Mouse (Mus musculus) myocyte (in vitro differentiated cells): ENCODE results near the gene Cenpp. TPM values are rescaled to one million over a fixed set of nuclear protein-coding genes. Genes with fewer than 3 reads are reported as not detected.

Experiments used
- H3K27me3 ChIP-seq: one replicate; pipeline ENCODE4 v1.6.1; 2011; ENCODE audit not compliant: control insufficient read depth, insufficient read depth, insufficient read length
- H3K36me3 ChIP-seq: one replicate; pipeline ENCODE4 v1.6.1; 2011; ENCODE audit not compliant: control insufficient read depth, insufficient read depth
- H3K4me2 ChIP-seq: one replicate; pipeline ENCODE4 v1.6.1; 2011; ENCODE audit warnings: low read depth, control low read depth
- H3K4me3 ChIP-seq: one replicate; pipeline ENCODE4 v1.5.1; 2011; ENCODE audit warnings: mild to moderate bottlenecking, control low read depth, moderate library complexity
- H3K79me2 ChIP-seq: one replicate; pipeline ENCODE4 v1.6.1; 2011; ENCODE audit not compliant: control insufficient read depth, insufficient read depth
- H3ac ChIP-seq: one replicate; pipeline ENCODE4 v1.6.1; 2011; ENCODE audit not compliant: control insufficient read depth, insufficient read length
- CEBPB ChIP-seq: IDR thresholded peaks from 2 replicates; pipeline ENCODE4 v1.6.1; 2011; ENCODE audit warnings: mild to moderate bottlenecking, moderate library complexity; ENCODE audit not compliant: poor library complexity, insufficient read depth, severe bottlenecking
- E2F4 ChIP-seq: IDR thresholded peaks from one replicate; pipeline ENCODE4 v1.6.1; 2011; ENCODE audit warnings: mild to moderate bottlenecking, control low read depth, moderate library complexity; ENCODE audit not compliant: insufficient read depth
- MAX ChIP-seq: IDR thresholded peaks from one replicate; pipeline ENCODE4 v1.6.1; 2011; ENCODE audit warnings: low read depth, mild to moderate bottlenecking, control low read depth
- MYOD1 ChIP-seq, 3 experiments: IDR thresholded peaks; one replicate each; pipeline ENCODE4 v1.6.1; 2011; ENCODE audit warnings: control low read depth in 2 of 3, low read depth in 2 of 3, mild to moderate bottlenecking in 2 of 3, moderate library complexity in 1 of 3; ENCODE audit not compliant: insufficient read length in 2 of 3, control insufficient read depth in 1 of 3
- MYOG ChIP-seq, 3 experiments: IDR thresholded peaks; one replicate each; pipeline ENCODE4 v1.6.1; 2011; ENCODE audit warnings: control low read depth in 2 of 3, low read depth in 2 of 3, mild to moderate bottlenecking in 2 of 3; ENCODE audit not compliant: insufficient read length in 2 of 3, control insufficient read depth in 1 of 3, insufficient read depth in 1 of 3
- POLR2A ChIP-seq: IDR thresholded peaks from one replicate; pipeline ENCODE4 v1.6.1; 2011; ENCODE audit warnings: low read depth, mild to moderate bottlenecking, control low read depth, moderate library complexity; ENCODE audit not compliant: insufficient read length
- POLR2AphosphoS2 ChIP-seq: IDR thresholded peaks from one replicate; pipeline ENCODE4 v1.6.1; 2011; ENCODE audit warnings: low read depth, control low read depth; ENCODE audit not compliant: insufficient read length
- REST ChIP-seq: IDR thresholded peaks from one replicate; pipeline ENCODE4 v1.6.1; 2011; ENCODE audit warnings: mild to moderate bottlenecking, control low read depth, moderate library complexity; ENCODE audit not compliant: insufficient read depth, insufficient read length
- SRF ChIP-seq: IDR thresholded peaks from one replicate; pipeline ENCODE4 v1.6.1; 2011; ENCODE audit warnings: low read depth; ENCODE audit not compliant: control insufficient read depth, insufficient read length
- TCF12 ChIP-seq: IDR thresholded peaks from one replicate; pipeline ENCODE4 v1.6.1; 2011; ENCODE audit warnings: mild to moderate bottlenecking, control low read depth; ENCODE audit not compliant: poor library complexity, insufficient read depth, severe bottlenecking
- TCF3 ChIP-seq: IDR thresholded peaks from one replicate; pipeline ENCODE4 v1.6.1; 2011; ENCODE audit warnings: low read depth, control low read depth; ENCODE audit not compliant: insufficient read length
- USF1 ChIP-seq: IDR thresholded peaks from one replicate; pipeline ENCODE4 v1.6.1; 2011; ENCODE audit warnings: low read depth, mild to moderate bottlenecking, control low read depth, moderate library complexity
- polyA plus RNA-seq: library from polyadenylated mRNA; unstranded; fragments of >200 nt; fragmentation: generic; extraction: Trizol; gene quantifications from one replicate; pipeline ENCODE4 v1.2.1, GENCODE M21; 2012; ENCODE audit warnings: missing spikeins

Gene Cenpp
- polyA plus RNA-seq, 1 experiment, result 6.3 TPM

DNA sequence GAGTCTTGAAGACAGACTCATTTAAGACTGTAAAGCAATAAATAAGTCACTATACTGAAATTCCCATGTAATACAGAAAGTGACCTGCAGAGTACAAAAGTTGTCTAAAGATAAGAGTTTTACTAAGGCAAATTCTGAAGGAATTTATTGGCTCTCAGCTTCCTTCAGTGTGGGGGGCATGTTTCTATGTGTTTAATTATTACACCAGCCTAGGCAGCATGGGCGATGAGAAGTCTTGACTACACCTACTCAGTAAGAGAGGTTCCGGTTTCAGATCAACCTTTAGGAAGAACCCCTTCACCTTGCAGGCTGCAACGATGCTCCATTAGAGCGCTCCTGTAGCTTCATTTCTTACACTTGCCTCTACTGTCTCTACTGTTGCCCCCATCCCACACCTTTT lies 121.9 kb downstream of the Cenpp start:
- no peak overlapping the region for H3K4me3 ChIP-seq
- no peaks in the 10 kb centered on the region for H3K27me3 ChIP-seq
- H3ac ChIP-seq, result no peak overlapping the region
- no peaks in the 10 kb centered on the region for H3K36me3 ChIP-seq
- H3K4me2 ChIP-seq, result no peak overlapping the region
- TF ChIP-seq USF1 (no peak), MAX (no peak), TCF3 (no peak), CEBPB (no peak), TCF12 (no peak), REST (no peak), MYOD1 (IDR thresholded peaks at IDR 0.05; ENCODE audit: control insufficient read depth in 1 of 3, insufficient read length in 2 of 3, low read depth in 2 of 3) (no peak), POLR2AphosphoS2 (no peak), SRF (no peak), E2F4 (no peak), POLR2A (no peak)
- H3K79me2 ChIP-seq, result no peaks in the 10 kb centered on the region

DNA sequence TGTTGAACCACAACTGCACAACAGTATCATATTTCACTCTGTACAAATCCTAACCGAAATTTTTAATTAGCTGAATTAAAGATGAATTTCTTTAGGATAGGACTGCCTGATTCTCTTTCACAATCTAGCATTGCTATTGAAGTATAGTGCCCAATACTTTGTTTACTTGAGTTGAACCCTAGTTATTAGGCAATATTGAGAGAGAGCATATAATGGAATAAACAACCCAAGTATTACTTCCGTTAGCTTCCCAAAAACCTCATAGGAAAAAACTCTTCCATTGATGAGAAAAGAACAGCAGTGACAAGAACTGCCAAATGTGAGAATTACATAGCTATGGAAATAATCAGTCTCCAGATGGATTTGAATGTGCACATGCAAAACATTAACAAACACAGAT lies 126.3 kb downstream of the Cenpp start:
- TF ChIP-seq TCF3 (no peak), POLR2A (no peak), SRF (no peak), POLR2AphosphoS2 (no peak), USF1 (no peak), MYOD1 (IDR thresholded peaks at IDR 0.05; ENCODE audit: control insufficient read depth in 1 of 3, insufficient read length in 2 of 3, low read depth in 2 of 3) (no peak), MAX (no peak), MYOG (IDR thresholded peaks at IDR 0.05; ENCODE audit: control insufficient read depth in 1 of 3, insufficient read depth in 1 of 3, insufficient read length in 2 of 3, low read depth in 2 of 3) (no peak), TCF12 (no peak), REST (no peak), E2F4 (no peak), CEBPB (no peak)
- no peak overlapping the region for H3ac ChIP-seq
- no peak overlapping the region for H3K4me2 ChIP-seq
- no peaks in the 10 kb centered on the region for H3K79me2 ChIP-seq
- H3K4me3 ChIP-seq, result no peak overlapping the region
- no peaks in the 10 kb centered on the region for H3K36me3 ChIP-seq
- no peaks in the 10 kb centered on the region for H3K27me3 ChIP-seq

DNA sequence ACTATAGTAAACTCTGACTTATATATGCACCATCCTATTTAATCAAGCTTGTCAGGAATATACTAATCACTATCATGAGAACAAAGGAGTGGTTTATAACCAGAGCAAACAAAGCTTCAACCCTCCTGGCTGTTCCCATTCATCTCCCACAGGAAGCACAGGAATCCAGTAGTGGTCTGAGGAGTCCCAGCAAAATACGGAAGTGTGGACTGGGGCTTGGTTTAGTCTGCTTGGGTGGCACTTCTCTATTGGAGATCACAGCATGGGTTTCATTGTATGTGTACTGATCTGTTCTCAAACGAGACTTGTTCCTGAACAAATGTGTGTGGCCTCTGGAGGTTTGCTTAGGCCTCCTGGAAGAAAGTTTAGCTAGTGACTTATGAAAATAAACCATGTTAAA lies 133.8 kb downstream of the Cenpp start:
- H3K4me2 ChIP-seq, result no peak overlapping the region
- H3K27me3 ChIP-seq, result no peaks in the 10 kb centered on the region
- no peak for TF ChIP-seq MYOD1 (IDR thresholded peaks at IDR 0.05; ENCODE audit: control insufficient read depth in 1 of 3, insufficient read length in 2 of 3, low read depth in 2 of 3)
- no peak for TF ChIP-seq REST
- no peak for TF ChIP-seq MYOG (IDR thresholded peaks at IDR 0.05; ENCODE audit: control insufficient read depth in 1 of 3, insufficient read depth in 1 of 3, insufficient read length in 2 of 3, low read depth in 2 of 3)
- H3K4me3 ChIP-seq, result no peak overlapping the region
- no peaks in the 10 kb centered on the region for H3K36me3 ChIP-seq
- no peak overlapping the region for H3ac ChIP-seq
- no peaks in the 10 kb centered on the region for H3K79me2 ChIP-seq

DNA sequence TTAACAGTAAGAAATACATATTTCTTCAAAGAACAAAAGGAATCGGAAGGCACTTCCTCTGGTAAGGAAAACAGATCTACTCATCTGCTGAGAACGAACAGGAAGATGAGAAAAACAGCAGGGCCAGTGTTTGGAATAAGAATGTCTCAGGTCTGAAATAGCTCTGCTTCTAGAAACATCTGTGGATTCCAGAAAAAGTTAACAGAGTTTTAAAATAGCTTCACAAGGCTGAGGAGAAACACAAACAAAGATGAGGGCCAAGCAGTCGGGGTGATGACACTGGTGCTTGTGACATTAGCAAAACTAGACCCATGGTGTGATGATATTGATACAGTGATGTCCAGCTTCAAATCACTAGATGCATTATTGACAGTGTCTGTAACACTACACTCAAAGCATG lies 145.4 kb downstream of the Cenpp start:
- TF ChIP-seq USF1 (no peak), CEBPB (no peak), POLR2AphosphoS2 (no peak), POLR2A (no peak), SRF (no peak), TCF12 (no peak), REST (no peak), TCF3 (no peak), E2F4 (no peak), MYOG (IDR thresholded peaks at IDR 0.05; ENCODE audit: control insufficient read depth in 1 of 3, insufficient read depth in 1 of 3, insufficient read length in 2 of 3, low read depth in 2 of 3) (no peak), MYOD1 (IDR thresholded peaks at IDR 0.05; ENCODE audit: control insufficient read depth in 1 of 3, insufficient read length in 2 of 3, low read depth in 2 of 3) (no peak), MAX (no peak)
- Histone ChIP-seq H3K36me3 (no peaks in the 10 kb centered on the region), H3K4me2 (no peak overlapping the region), H3ac (no peak overlapping the region), H3K27me3 (no peaks in the 10 kb centered on the region), H3K79me2 (no peaks in the 10 kb centered on the region), H3K4me3 (no peak overlapping the region)

DNA sequence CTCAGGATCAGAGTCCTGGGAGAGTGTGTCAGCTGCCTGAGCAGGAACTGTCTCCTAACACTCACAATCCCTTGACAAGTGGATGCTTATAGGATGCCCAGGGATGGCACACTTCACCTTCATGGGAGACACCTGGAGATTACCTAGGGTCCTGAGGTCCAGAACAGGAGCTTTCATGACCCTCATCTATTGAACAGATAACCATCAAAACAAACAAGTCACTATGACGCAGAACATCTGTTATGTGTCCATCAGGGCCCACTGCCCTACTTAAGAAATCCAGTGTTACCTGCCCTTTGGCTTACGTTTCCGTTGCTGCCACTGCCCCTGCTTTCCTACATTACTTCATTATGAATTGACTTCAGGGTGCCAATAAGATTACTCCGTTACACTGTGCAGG lies 146.8 kb downstream of the Cenpp start:
- TF ChIP-seq REST (no peak), MYOD1 (IDR thresholded peaks at IDR 0.05; ENCODE audit: control insufficient read depth in 1 of 3, insufficient read length in 2 of 3, low read depth in 2 of 3) (no peak), TCF3 (no peak), POLR2A (no peak)
- Histone ChIP-seq H3K27me3 (no peaks in the 10 kb centered on the region), H3ac (no peak overlapping the region), H3K4me3 (no peak overlapping the region), H3K36me3 (no peaks in the 10 kb centered on the region), H3K79me2 (no peaks in the 10 kb centered on the region), H3K4me2 (no peak overlapping the region)
